Mouse (Mus musculus): ENCODE results near the gene Tdp1. TPM values are rescaled to one million over a fixed set of nuclear protein-coding genes. Genes with fewer than 3 reads are reported as not detected.

The Tdp1 gene
- total RNA-seq, 1 experiment: 27.5 TPM

DNA sequence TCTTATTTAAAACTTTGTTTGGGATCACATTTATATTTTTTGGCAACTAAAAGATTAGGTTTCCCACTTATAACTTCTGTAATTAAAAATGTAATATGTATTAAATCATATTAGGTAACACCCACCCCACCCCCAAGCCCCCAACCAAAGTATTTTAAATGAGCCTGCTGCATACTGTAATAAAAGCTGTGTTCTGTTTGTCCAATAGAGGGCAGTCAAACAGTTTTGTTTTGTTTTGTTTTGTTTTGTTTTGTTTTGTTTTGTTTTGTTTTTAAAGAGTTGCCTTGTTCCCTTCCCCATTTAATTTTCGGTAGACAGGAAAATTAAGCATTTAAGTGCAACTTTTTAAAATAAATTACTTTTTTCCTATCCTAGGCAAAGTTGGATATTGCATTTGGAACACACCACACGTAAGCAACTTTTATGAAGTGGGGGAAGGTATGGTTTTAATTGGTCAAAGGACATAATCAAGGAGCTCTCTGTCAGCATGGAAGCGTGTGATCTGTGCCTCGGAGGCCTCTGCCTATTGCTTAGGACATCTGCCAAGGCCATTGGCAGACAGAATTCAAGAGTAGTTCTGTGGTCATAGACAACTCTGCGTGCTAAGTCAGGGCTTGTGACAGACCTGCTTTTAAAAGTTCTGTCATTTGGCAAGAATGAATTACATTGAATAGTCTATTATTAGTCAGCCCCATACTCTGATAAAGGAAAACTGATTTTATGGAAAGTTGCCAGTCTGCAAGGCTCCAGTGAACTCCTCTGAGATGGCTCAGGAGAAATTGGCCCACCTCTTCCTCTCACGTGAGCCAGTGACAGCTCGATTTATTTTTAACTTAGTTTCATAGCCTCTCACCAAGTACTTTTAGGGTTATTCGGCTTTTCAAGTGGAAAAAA is 17.9 kb downstream of the Tdp1 start:
- no peak overlapping the region for H3K27ac ChIP-seq (ENCODE audit: insufficient read depth, low read depth, low read length, poor library complexity, severe bottlenecking)
- in situ Hi-C loops (cut with MboI; ENCODE audit: low sequenced_read_pairs in 2 of 2, unreplicated experiment in 2 of 2): no loop called here
- H3K4me3 ChIP-seq (ENCODE audit: insufficient read depth in 1 of 2, low read depth in 1 of 2, low read length in 2 of 2, poor library complexity in 1 of 2, severe bottlenecking in 1 of 2): no peak overlapping the region
- H3K4me1 ChIP-seq (ENCODE audit: control insufficient read depth in 2 of 2, insufficient read depth in 2 of 2, low read length in 2 of 2, poor library complexity in 1 of 2): peaks cover 0 to 2% of the 10 kb centered on the region in 2 experiments; a peak in 1 of 4 replicates
- no peak overlapping the region for H3K9ac ChIP-seq (ENCODE audit: insufficient read depth, low read depth, low read length, poor library complexity, severe bottlenecking)
- no peak for TF ChIP-seq ZNF384 (IDR thresholded peaks at IDR 0.05; ENCODE audit: low read depth, low read length)
- no peak for TF ChIP-seq CHD2 (IDR thresholded peaks at IDR 0.05; ENCODE audit: low read depth, low read length)
- no peak for TF ChIP-seq ZC3H11A (IDR thresholded peaks at IDR 0.05; ENCODE audit: borderline replicate concordance, low read depth, low read length)
- no peak for TF ChIP-seq MAFK (IDR thresholded peaks at IDR 0.05; ENCODE audit: insufficient read depth, low read depth, low read length)
- no peak for TF ChIP-seq HCFC1 (IDR thresholded peaks at IDR 0.05; ENCODE audit: borderline replicate concordance, insufficient read depth, low read length)
- H3K9me3 ChIP-seq (ENCODE audit: control insufficient read depth, insufficient read depth, low read depth, low read length): no peaks in the 10 kb centered on the region
- no peak for DNase-seq (ENCODE audit: low read depth, low spot score)
- peaks cover 45% of the 10 kb centered on the region for H3K36me3 ChIP-seq (ENCODE audit: control insufficient read depth, insufficient read depth, low read length, poor library complexity, severe bottlenecking)

DNA sequence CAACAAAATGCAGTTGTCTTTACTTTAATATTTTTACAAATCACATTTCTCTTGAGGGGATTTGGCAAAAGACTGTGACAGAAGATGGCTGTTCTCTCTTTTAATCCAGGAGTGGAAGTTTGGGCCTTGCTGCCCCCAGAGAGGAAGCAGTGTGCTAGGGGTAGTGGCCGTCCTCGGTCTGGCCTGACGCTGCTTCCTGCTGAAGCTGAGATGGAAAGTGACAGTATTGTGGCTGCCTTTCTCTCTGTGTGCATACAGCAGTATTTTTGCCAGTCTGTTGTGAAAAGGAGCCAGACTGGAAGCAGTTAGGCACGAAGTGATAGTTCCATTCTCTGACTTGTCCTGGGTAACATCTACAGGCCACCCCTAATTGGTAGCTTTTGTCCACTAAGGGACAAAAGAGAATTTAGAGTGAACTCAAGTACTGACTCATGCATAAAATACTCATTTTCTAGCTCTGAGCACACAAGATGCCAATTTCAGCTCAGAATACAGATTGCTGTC is 18.6 kb downstream of the Tdp1 start:
- in situ Hi-C loops (cut with MboI; ENCODE audit: low sequenced_read_pairs in 2 of 2, unreplicated experiment in 2 of 2): no loop called here
- peaks cover 0 to 2% of the 10 kb centered on the region in 2 experiments; a peak in 1 of 4 replicates for H3K4me1 ChIP-seq (ENCODE audit: control insufficient read depth in 2 of 2, insufficient read depth in 2 of 2, low read length in 2 of 2, poor library complexity in 1 of 2)
- TF ChIP-seq MAFK (IDR thresholded peaks at IDR 0.05; ENCODE audit: insufficient read depth, low read depth, low read length) (no peak), ZC3H11A (IDR thresholded peaks at IDR 0.05; ENCODE audit: borderline replicate concordance, low read depth, low read length) (no peak), ZNF384 (IDR thresholded peaks at IDR 0.05; ENCODE audit: low read depth, low read length) (no peak), HCFC1 (IDR thresholded peaks at IDR 0.05; ENCODE audit: borderline replicate concordance, insufficient read depth, low read length) (no peak), CHD2 (IDR thresholded peaks at IDR 0.05; ENCODE audit: low read depth, low read length) (no peak)
- no peak overlapping the region for H3K27ac ChIP-seq (ENCODE audit: insufficient read depth, low read depth, low read length, poor library complexity, severe bottlenecking)
- H3K9ac ChIP-seq (ENCODE audit: insufficient read depth, low read depth, low read length, poor library complexity, severe bottlenecking): no peak overlapping the region
- no peak overlapping the region for H3K4me3 ChIP-seq (ENCODE audit: insufficient read depth in 1 of 2, low read depth in 1 of 2, low read length in 2 of 2, poor library complexity in 1 of 2, severe bottlenecking in 1 of 2)
- H3K36me3 ChIP-seq (ENCODE audit: control insufficient read depth, insufficient read depth, low read length, poor library complexity, severe bottlenecking): peaks cover 42% of the 10 kb centered on the region
- no peaks in the 10 kb centered on the region for H3K9me3 ChIP-seq (ENCODE audit: control insufficient read depth, insufficient read depth, low read depth, low read length)
- DNase-seq (ENCODE audit: low read depth, low spot score): no peak

DNA sequence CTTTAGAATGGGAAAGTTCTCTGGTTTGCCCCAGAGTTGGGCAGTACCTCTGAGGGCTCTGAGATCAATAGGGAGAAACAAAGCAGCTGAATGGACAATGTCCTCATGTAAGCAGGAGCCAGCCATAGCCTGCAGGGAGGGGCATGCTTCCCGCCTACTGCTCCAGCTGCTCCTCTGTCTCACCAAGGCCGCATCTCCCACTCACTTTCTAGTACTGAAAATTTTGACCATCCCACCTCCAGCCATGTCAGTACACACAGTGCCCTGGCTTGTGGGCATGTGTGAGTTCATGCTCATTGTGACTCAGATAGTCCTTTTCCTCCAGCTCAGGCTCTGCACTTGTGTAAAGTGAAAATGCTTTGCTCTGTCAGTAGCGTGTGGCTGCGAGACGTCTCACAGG is 20.2 kb downstream of the Tdp1 start:
- Histone ChIP-seq H3K9me3 (ENCODE audit: control insufficient read depth, insufficient read depth, low read depth, low read length) (no peaks in the 10 kb centered on the region), H3K4me1 (ENCODE audit: control insufficient read depth in 2 of 2, insufficient read depth in 2 of 2, low read length in 2 of 2, poor library complexity in 1 of 2) (no peaks in the 10 kb centered on the region), H3K9ac (ENCODE audit: insufficient read depth, low read depth, low read length, poor library complexity, severe bottlenecking) (no peak overlapping the region), H3K27ac (ENCODE audit: insufficient read depth, low read depth, low read length, poor library complexity, severe bottlenecking) (no peak overlapping the region), H3K4me3 (ENCODE audit: insufficient read depth in 1 of 2, low read depth in 1 of 2, low read length in 2 of 2, poor library complexity in 1 of 2, severe bottlenecking in 1 of 2) (no peak overlapping the region), H3K36me3 (ENCODE audit: control insufficient read depth, insufficient read depth, low read length, poor library complexity, severe bottlenecking) (peaks cover 34% of the 10 kb centered on the region)
- TF ChIP-seq CHD2 (IDR thresholded peaks at IDR 0.05; ENCODE audit: low read depth, low read length) (no peak), HCFC1 (IDR thresholded peaks at IDR 0.05; ENCODE audit: borderline replicate concordance, insufficient read depth, low read length) (no peak), ZNF384 (IDR thresholded peaks at IDR 0.05; ENCODE audit: low read depth, low read length) (no peak), ZC3H11A (IDR thresholded peaks at IDR 0.05; ENCODE audit: borderline replicate concordance, low read depth, low read length) (no peak), MAFK (IDR thresholded peaks at IDR 0.05; ENCODE audit: insufficient read depth, low read depth, low read length) (no peak)
- in situ Hi-C loops (cut with MboI; ENCODE audit: low sequenced_read_pairs in 2 of 2, unreplicated experiment in 2 of 2): no loop called here
- DNase-seq (ENCODE audit: low read depth, low spot score): no peak

DNA sequence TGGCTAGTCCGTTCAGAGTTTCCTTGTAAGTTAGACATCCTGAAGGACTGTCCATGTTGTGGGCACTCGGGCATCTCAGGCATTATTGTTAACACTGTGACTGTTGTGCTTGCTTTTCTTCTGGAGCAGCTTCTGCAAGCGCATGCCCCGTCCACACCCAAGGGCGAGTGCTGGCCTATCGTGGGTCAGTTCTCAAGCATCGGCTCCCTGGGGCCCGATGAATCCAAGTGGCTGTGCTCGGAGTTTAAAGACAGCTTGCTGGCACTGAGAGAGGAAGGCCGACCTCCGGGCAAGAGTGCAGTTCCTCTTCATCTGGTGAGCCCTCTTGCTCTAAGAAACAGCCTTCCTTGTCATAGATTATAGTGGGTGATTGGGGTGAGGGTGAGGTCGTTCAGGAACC is 27.1 kb downstream of the Tdp1 start:
- no peak overlapping the region for H3K4me3 ChIP-seq (ENCODE audit: insufficient read depth in 1 of 2, low read depth in 1 of 2, low read length in 2 of 2, poor library complexity in 1 of 2, severe bottlenecking in 1 of 2)
- TF ChIP-seq MAFK (IDR thresholded peaks at IDR 0.05; ENCODE audit: insufficient read depth, low read depth, low read length) (no peak), ZNF384 (IDR thresholded peaks at IDR 0.05; ENCODE audit: low read depth, low read length) (no peak), ZC3H11A (IDR thresholded peaks at IDR 0.05; ENCODE audit: borderline replicate concordance, low read depth, low read length) (no peak), CHD2 (IDR thresholded peaks at IDR 0.05; ENCODE audit: low read depth, low read length) (no peak), HCFC1 (IDR thresholded peaks at IDR 0.05; ENCODE audit: borderline replicate concordance, insufficient read depth, low read length) (no peak)
- H3K36me3 ChIP-seq (ENCODE audit: control insufficient read depth, insufficient read depth, low read length, poor library complexity, severe bottlenecking): peaks cover 36% of the 10 kb centered on the region
- no peaks in the 10 kb centered on the region for H3K4me1 ChIP-seq (ENCODE audit: control insufficient read depth in 2 of 2, insufficient read depth in 2 of 2, low read length in 2 of 2, poor library complexity in 1 of 2)
- H3K9ac ChIP-seq (ENCODE audit: insufficient read depth, low read depth, low read length, poor library complexity, severe bottlenecking): no peak overlapping the region
- no peaks in the 10 kb centered on the region for H3K9me3 ChIP-seq (ENCODE audit: control insufficient read depth, insufficient read depth, low read depth, low read length)
- no peak for DNase-seq (ENCODE audit: low read depth, low spot score)
- in situ Hi-C loops (cut with MboI; ENCODE audit: low sequenced_read_pairs in 2 of 2, unreplicated experiment in 2 of 2): no loop called here
- H3K27ac ChIP-seq (ENCODE audit: insufficient read depth, low read depth, low read length, poor library complexity, severe bottlenecking): no peak overlapping the region
